Mouse (Mus musculus) adrenal gland, adult 8-10 months (tissue): ENCODE data around the gene Ptprs. TPM values are rescaled to one million over a fixed set of nuclear protein-coding genes. Genes with fewer than 3 reads are reported as not detected.

Experiments
- DNase-seq: peaks from one replicate; pipeline ENCODE4 v3.0.0; 2022
- microRNA-seq, 2 experiments: library from miRNA; unstranded; fragments of <30 nt; microRNA quantifications; one replicate each; pipeline ENCODE4 v1.2.0; 2022
- total RNA-seq, 4 experiments: library from RNA; stranded (reverse); gene quantifications; 2 replicates each; pipeline ENCODE4 v1.2.4; 2022

Gene Ptprs
- total RNA-seq, 4 experiments from 2014 or later, result 253 to 392 (median 313) TPM

DNA sequence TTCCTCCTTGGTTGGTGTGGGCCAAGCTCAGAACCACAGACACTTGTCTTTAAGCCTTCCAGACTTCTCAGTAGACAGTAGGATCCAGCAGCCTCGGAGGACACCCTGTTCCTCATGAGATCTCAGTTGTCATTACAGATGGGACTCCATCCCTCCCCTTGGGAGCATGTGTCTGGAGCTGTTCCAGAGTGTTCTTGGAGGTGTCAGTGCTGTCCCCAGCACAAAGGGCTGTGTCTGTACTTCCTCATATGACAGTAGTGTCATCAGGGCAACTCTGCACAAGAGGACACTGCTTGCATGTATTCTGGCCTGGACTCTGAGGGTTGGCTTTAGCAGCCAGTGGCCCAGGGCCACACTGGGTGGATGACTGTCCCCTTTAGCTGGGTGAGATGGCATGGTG lies 101.4 kb downstream of the Ptprs start:
- no peak for DNase-seq

DNA sequence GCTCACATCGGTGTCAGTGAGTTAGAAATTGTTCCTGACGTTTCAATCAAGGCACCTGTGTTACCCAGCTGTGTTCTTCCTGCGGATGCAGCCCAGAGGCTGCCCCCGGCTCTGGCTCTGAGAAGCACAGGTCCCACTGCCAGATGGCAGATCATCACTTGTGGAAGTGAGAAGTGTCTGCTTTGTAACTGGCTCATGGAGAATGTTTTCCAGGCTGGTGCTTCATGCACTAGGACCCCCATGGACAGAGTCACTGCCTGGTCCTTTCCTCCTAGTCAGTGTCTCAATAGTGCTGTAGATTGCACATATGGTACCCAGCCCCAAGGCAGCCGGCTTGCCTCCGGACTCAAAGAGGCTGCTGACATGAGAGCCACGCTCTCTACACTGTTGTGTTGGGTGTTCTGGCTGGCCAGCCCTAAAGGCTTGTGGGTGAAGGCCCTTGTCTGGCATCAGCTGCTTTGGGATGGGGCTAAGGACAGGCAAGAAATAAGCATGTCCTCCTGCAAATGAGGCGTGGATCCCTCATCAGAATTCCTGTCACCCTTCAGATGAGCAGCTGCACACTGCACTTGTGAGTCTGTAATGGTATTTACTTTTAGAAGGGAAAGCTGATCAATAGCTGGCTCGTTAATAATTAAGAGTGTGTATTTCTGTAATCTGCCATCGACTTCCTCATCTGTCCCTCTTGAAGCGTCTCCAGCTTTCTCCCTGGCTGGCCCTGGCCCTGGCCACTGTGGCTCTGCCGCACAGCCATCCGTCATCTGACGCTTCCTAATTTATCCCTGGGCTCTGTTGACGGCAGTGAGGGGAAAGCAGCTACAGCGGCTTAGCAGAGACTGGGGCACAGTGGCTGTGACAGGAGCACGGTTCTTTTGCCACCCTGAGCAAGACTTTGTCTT lies 102.9 kb downstream of the Ptprs start:
- DNase-seq, result no peak

DNA sequence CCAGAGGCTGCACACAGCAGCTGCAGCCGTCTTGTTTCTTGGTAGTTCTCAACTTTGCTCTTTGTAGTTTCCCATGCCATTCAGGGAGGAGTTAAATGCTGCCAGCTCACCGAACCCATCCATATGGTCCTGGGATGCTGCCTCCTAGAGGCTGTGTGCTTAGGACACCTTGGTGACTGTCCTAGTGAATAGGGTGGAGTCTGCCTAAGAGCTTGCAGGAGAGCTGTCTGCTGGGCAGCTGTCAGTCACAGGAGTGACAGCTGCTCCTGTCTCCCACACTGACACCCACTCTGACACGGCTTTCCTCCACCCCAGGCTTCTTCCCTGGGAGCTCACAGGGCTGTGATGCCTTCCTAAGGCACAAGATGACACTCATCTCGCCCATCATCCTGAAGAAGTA lies 104.2 kb downstream of the Ptprs start:
- DNase-seq, result no peak

- no peak for DNase-seq
Observed at GRCm38 (mm10) chr17:56371029-56371660, 105.1 kb downstream of the Ptprs start.

DNA sequence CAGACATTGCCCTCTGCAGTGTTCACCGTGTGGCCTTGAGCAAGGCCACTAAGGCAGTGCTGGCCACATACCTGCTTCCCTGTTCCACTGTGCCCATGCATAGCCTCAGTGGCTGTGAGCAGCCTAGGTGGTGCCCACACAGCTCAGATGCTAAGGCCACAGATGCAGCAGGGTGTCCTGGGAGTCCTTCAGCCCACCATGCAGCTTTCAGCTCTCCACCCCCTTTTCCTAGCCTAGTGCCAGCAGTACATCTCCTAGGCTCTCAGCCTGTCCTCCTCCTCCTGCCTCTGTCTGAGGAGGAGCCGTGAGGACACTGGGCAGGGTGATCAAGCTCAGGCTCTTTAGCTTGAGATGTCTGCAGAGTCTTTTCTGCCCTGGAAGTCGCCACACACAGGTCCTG lies 106.2 kb downstream of the Ptprs start:
- DNase-seq, result no peak

DNA sequence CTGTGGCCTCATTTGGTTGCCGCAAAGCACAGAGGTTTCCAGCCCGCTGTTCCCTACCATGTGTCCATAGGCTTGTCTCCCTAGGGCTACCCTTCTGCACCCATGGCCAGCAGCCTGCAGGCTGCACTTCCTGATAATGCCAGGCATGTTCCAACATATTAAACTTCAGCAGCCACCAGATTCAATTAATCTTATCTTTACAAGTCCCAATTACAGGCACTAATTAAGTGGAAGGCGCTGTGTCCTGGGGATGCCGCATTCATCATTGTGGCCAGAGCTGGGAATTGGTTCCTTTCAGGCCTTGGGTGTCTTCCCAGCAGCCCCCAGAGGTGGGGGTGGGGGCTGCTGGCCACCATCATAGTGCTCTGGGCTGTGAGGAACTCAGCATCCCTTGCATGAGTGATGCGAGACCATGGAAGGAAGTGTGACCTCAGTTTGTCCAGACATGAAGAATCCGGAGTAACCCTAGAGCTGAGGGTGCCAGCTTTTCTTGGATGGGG lies 107.9 kb downstream of the Ptprs start:
- no peak for DNase-seq

GRCm38 (mm10) chr17:56365791-56366673 lies 110.3 kb downstream of the Ptprs start:
- no peak for DNase-seq

Small RNAs within 50 kb of the gene (microRNA-seq; reads per million reads assigned to microRNA genes)
- gene Mir6977, result 0 reads per million in 2 experiments

Other genes starting within 250 kb of the Ptprs start
- 10 to 100 TPM; 30.4 to 32.5 (median 31.2) TPM for gene Fem1a, start 219.7 kb downstream of the Ptprs start, total RNA-seq
- gene Ticam1, start 199.7 kb downstream of the Ptprs start, total RNA-seq, result 10 to 100 TPM; 23.9 to 26.3 (median 24.8) TPM
- 100 to 1,000 TPM in 3 of 4 experiments, 10 to 100 TPM in 1; 92.6 to 117 (median 103) TPM for gene Plin3, start 183.6 kb downstream of the Ptprs start, total RNA-seq
- not detected for gene Arrdc5, start 176.2 kb downstream of the Ptprs start, total RNA-seq
- gene Uhrf1, start 173.2 kb downstream of the Ptprs start, total RNA-seq, result 1 to 10 TPM; 1.8 to 3.4 (median 2.6) TPM
- gene Kdm4b, start 150.4 kb downstream of the Ptprs start, total RNA-seq, result 10 to 100 TPM; 36.7 to 54.1 (median 47.4) TPM
- gene Znrf4, start 35.9 kb upstream of the Ptprs start, total RNA-seq, result not detected
- gene Gm20219, start 77.9 kb upstream of the Ptprs start, total RNA-seq, result 1 to 10 TPM in 2 of 4 experiments, under 1 TPM in 2; 0.73 to 2.1 (median 1.1) TPM
- 100 to 1,000 TPM in 3 of 4 experiments, 10 to 100 TPM in 1; 79.7 to 193 (median 154) TPM for gene Safb2, start 108.1 kb upstream of the Ptprs start, total RNA-seq
- 100 to 1,000 TPM in 3 of 4 experiments, 10 to 100 TPM in 1; 87.8 to 184 (median 132) TPM for gene Safb, start 108.3 kb upstream of the Ptprs start, total RNA-seq
- gene 2410015M20Rik, start 133.3 kb upstream of the Ptprs start, total RNA-seq, result 100 to 1,000 TPM; 245 to 323 (median 277) TPM
- gene Rpl36, start 136.9 kb upstream of the Ptprs start, total RNA-seq, result 100 to 1,000 TPM; 674 to 792 (median 703) TPM
- gene Lonp1, start 150.4 kb upstream of the Ptprs start, total RNA-seq, result 100 to 1,000 TPM; 574 to 853 (median 690) TPM
- 1 to 10 TPM; 3.2 to 4.5 (median 3.4) TPM for gene Catsperd, start 151.7 kb upstream of the Ptprs start, total RNA-seq
- gene Ranbp3, start 196.8 kb upstream of the Ptprs start, total RNA-seq, result 10 to 100 TPM; 80.2 to 92.3 (median 84.3) TPM
- 100 to 1,000 TPM; 176 to 281 (median 205) TPM for gene Ndufa11, start 241.3 kb upstream of the Ptprs start, total RNA-seq
- 10 to 100 TPM; 31.6 to 47.2 (median 41.6) TPM for gene Vmac, start 241.5 kb upstream of the Ptprs start, total RNA-seq